Mouse (Mus musculus) A20 (cell line): ENCODE measurements around the gene Myl10.
A peak's percentile ranks its signal among the peaks of the same experiment; 100 is the strongest.
"Not testable (repeated sequence)": the region's sequence is repeated elsewhere in the genome, so short reads cannot be mapped to it uniquely, and the experiment has no call there.

Source experiments
- DNase-seq: peaks from one replicate; pipeline ENCODE4 v3.0.0-alpha.2; 2011; ENCODE audit warnings: low read depth, low spot score

Myl10 gene

GRCm38 (mm10) chr5:136692784-136693183 lies at the start of gene Myl10:
TSS of gene Myl10 (plus strand) at chr5:136693146.
- no peak for DNase-seq

- DNase-seq, result no peak
Observed at GRCm38 (mm10) chr5:136646731-136647328, 46.1 kb upstream of the Myl10 start.

GRCm38 (mm10) chr5:136649071-136649470 lies 43.9 kb upstream of the Myl10 start:
- DNase-seq, result no peak

GRCm38 (mm10) chr5:136649655-136650054 lies 43.3 kb upstream of the Myl10 start:
- DNase-seq, result peak; percentile 77

GRCm38 (mm10) chr5:136654481-136654880 lies 38.5 kb upstream of the Myl10 start:
- no peak for DNase-seq

GRCm38 (mm10) chr5:136656830-136657395 lies 36.0 kb upstream of the Myl10 start:
- peak; percentile 39 for DNase-seq

- not testable (repeated sequence) for DNase-seq
Observed at GRCm38 (mm10) chr5:136660721-136661120, 32.2 kb upstream of the Myl10 start.

- DNase-seq, result no peak
Observed at GRCm38 (mm10) chr5:136662281-136662680, 30.7 kb upstream of the Myl10 start.

- no peak for DNase-seq
Observed at GRCm38 (mm10) chr5:136662822-136663221, 30.1 kb upstream of the Myl10 start.

GRCm38 (mm10) chr5:136664497-136664896 lies 28.4 kb upstream of the Myl10 start:
- peak; percentile 79 for DNase-seq

GRCm38 (mm10) chr5:136676315-136677030 lies 16.5 kb upstream of the Myl10 start:
- no peak for DNase-seq

GRCm38 (mm10) chr5:136678840-136679348 lies 14.1 kb upstream of the Myl10 start:
- no peak for DNase-seq

GRCm38 (mm10) chr5:136686349-136686748 lies 6.6 kb upstream of the Myl10 start:
- DNase-seq, result no peak

GRCm38 (mm10) chr5:136687561-136687960 lies 5.4 kb upstream of the Myl10 start:
- DNase-seq, result no peak

GRCm38 (mm10) chr5:136688841-136689240 lies 4.1 kb upstream of the Myl10 start:
- no peak for DNase-seq

GRCm38 (mm10) chr5:136691170-136691569 lies 1.8 kb upstream of the Myl10 start:
- DNase-seq, result no peak

GRCm38 (mm10) chr5:136693418-136693817 lies 472 bp downstream of the Myl10 start:
- no peak for DNase-seq

GRCm38 (mm10) chr5:136694976-136695375 lies 2.0 kb downstream of the Myl10 start:
- no peak for DNase-seq

GRCm38 (mm10) chr5:136696516-136696915 lies 3.6 kb downstream of the Myl10 start:
- DNase-seq, result no peak

GRCm38 (mm10) chr5:136697618-136698017 lies 4.7 kb downstream of the Myl10 start:
- no peak for DNase-seq

GRCm38 (mm10) chr5:136702159-136702725 lies 9.3 kb downstream of the Myl10 start:
- DNase-seq, result no peak

- DNase-seq, result peak; percentile 69
Observed at GRCm38 (mm10) chr5:136703751-136704150, 10.8 kb downstream of the Myl10 start.
